Mouse (Mus musculus): ENCODE results near the gene Mrps18b.

- TF ChIP-seq CTCF (IDR thresholded peaks at IDR 0.05; ENCODE audit: low read depth, low read length) (no peak), POLR2A (IDR thresholded peaks at IDR 0.05; ENCODE audit: insufficient read depth, low read length) (no peak), EP300 (IDR thresholded peaks at IDR 0.05; ENCODE audit: insufficient read depth, low read depth, low read length) (no peak)
Measured at GRCm38 (mm10) chr17:35882924-35883323, 33.3 kb downstream of the Mrps18b start.
